Comparison of ENCODE assay signal across 9 mouse cellular contexts in the genomic region with DNA sequence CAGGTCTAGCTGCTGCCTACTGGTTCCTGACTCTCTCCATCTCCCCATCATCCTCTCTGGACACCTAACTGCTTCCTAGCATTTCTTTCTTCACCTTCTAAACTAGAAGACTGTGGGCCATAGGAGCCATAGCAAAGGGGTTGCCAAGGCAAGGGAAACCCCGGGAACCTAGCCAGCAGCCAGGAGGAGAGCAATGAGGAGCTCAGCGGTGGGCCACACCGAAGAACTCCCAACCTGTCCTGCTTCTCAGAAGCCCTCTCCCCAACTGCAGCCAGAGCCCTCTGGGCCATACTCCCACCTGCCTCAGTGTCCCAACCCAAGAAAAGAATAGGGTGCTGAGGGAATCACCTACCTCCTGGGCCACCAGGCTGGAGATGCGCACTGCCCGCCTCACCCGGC. TPM values are rescaled to one million over a fixed set of nuclear protein-coding genes. Genes with fewer than 3 reads are reported as not detected.
A peak's percentile ranks its signal among the peaks of the same experiment; 100 is the strongest.
DNase-seq lines count a peak whose midpoint lies in the region; ATAC-seq and TF ChIP-seq lines count a peak whose summit lies in the region.
"Had no signal": no experiment of that assay in that cellular context is flagged by ENCODE, and none has a peak within 500 bp of the region (broad histone marks: within the 10 kb centered on the region; RNA-seq: fewer than 3 reads in every experiment).

No protein-coding gene starts in this region.

- TF ChIP-seq EP300 in heart, postnatal 0 days (IDR thresholded peaks at IDR 0.05; ENCODE audit: low read depth), result no peak
- TF ChIP-seq EP300 in liver, postnatal 0 days (IDR thresholded peaks at IDR 0.05; ENCODE audit: low read depth), result no peak

- H3K4me2 ChIP-seq in heart, postnatal 0 days (ENCODE audit: low read depth, low read length), result peak overlapping the region; percentile 61
- peak overlapping the region; percentile 48 for H3K4me2 ChIP-seq in liver, postnatal 0 days (ENCODE audit: low read depth, low read length)

- DNase-seq in cerebellum, adult 11 months, result peak; percentile 48
- DNase-seq in cerebellum, adult 18-20 months, result peak; percentile 47 to 58
- DNase-seq in heart, postnatal 0 days (ENCODE audit: low spot score), result no peak
- DNase-seq in liver, postnatal 0 days, result no peak
- no peak for DNase-seq in gastrocnemius, postnatal 25 days
- DNase-seq in kidney, postnatal 14 days, result no peak

- TF ChIP-seq CTCF in heart, postnatal 0 days (IDR thresholded peaks at IDR 0.05; ENCODE audit: low read depth), result no peak
- no peak for TF ChIP-seq CTCF in liver, postnatal 0 days (IDR thresholded peaks at IDR 0.05; ENCODE audit: low read depth)

- peaks cover 49% of the 10 kb centered on the region for H3K36me3 ChIP-seq in heart, postnatal 0 days (replicated peaks; ENCODE audit: control insufficient read depth, insufficient read depth, low read length)
- no peaks in the 10 kb centered on the region for H3K36me3 ChIP-seq in liver, postnatal 0 days (replicated peaks; ENCODE audit: insufficient read depth, low read length)

- H3K27me3 ChIP-seq in heart, postnatal 0 days (ENCODE audit: control insufficient read depth, insufficient read depth, low read length), result no peaks in the 10 kb centered on the region
- peaks cover 7% of the 10 kb centered on the region for H3K27me3 ChIP-seq in liver, postnatal 0 days (ENCODE audit: insufficient read depth, low read length)

- 59% methylated on average over 6 of the region's 6 CpGs for WGBS in heart, postnatal 0 days
- 86% methylated on average over 6 of the region's 6 CpGs for WGBS in liver, postnatal 0 days (ENCODE audit: insufficient replicate concordance)

- peak overlapping the region; percentile 64 for H3K9ac ChIP-seq in heart, postnatal 0 days (replicated peaks; ENCODE audit: low read depth, low read length)
- no peak overlapping the region for H3K9ac ChIP-seq in liver, postnatal 0 days (replicated peaks)

- H3K9me3 ChIP-seq in heart, postnatal 0 days (replicated peaks; ENCODE audit: control insufficient read depth, low read length), result no peaks in the 10 kb centered on the region
- H3K9me3 ChIP-seq in liver, postnatal 0 days (ENCODE audit: low read length), result no peaks in the 10 kb centered on the region

- no peak for ATAC-seq in cerebellum, adult (ENCODE audit: insufficient number of reproducible peaks, low FRiP score, low TSS enrichment)
- ATAC-seq in heart, postnatal 0 days (ENCODE audit: insufficient read depth, low read depth), result no peak
- no peak for ATAC-seq in liver, postnatal 0 days
- ATAC-seq in granulocyte monocyte progenitor cell, adult 5-6 weeks (replicated peaks; ENCODE audit: poor library complexity, severe bottlenecking), result no peak

- peak overlapping the region; percentile 35 for H3K4me3 ChIP-seq in heart, postnatal 0 days (ENCODE audit: low read depth, low read length)
- H3K4me3 ChIP-seq in liver, postnatal 0 days (ENCODE audit: low read depth, low read length), result no peak overlapping the region

- H3K4me1 ChIP-seq in heart, postnatal 0 days (ENCODE audit: control insufficient read depth, insufficient read depth), result peaks cover 34% of the 10 kb centered on the region
- H3K4me1 ChIP-seq in liver, postnatal 0 days (ENCODE audit: insufficient read depth), result peaks cover 4% of the 10 kb centered on the region

- peak overlapping the region; percentile 87 for H3K27ac ChIP-seq in heart, postnatal 0 days (ENCODE audit: low read depth)
- no peak overlapping the region for H3K27ac ChIP-seq in liver, postnatal 0 days (ENCODE audit: low read depth)

RNA-seq across cellular contexts. Expression of a gene that starts 22.6 kb away (rescaled TPM):
- 86.1 and 120 TPM in 2 replicates for total RNA-seq in heart, postnatal 0 days (2014; rRNA removed; ENCODE audit: low replicate concordance)
- 29.4 and 32.1 TPM in 2 replicates for polyA plus RNA-seq in heart, postnatal 0 days (2015; fragmentation: Nextera tagmentation; extraction: Ambion mirVana)
- 0.05 and 0.08 TPM in 2 replicates for polyA plus RNA-seq in liver, postnatal 0 days (2015; fragmentation: Nextera tagmentation; extraction: Ambion mirVana)
- not detected in 2 replicates for total RNA-seq in granulocyte monocyte progenitor cell, adult 5-6 weeks (2014; fragmentation: Nextera tagmentation)
- not detected in 2 replicates for total RNA-seq in granulocyte monocyte progenitor cell, adult 5-6 weeks (2017)
- total RNA-seq in gastrocnemius, postnatal 25 days (2021), result 1 to 10 TPM; 2.1 to 3.7 TPM
- total RNA-seq: megakaryocyte, adult 5-6 weeks had no signal

RNA-seq across cellular contexts. Expression of a gene that starts 35.8 kb away (rescaled TPM):
- total RNA-seq in heart, postnatal 0 days (2014; rRNA removed; ENCODE audit: low replicate concordance), result 50.9 and 52.1 TPM in 2 replicates
- 21.1 and 25.6 TPM in 2 replicates for polyA plus RNA-seq in heart, postnatal 0 days (2015; fragmentation: Nextera tagmentation; extraction: Ambion mirVana)
- polyA plus RNA-seq in liver, postnatal 0 days (2015; fragmentation: Nextera tagmentation; extraction: Ambion mirVana), result 1.7 and 1.8 TPM in 2 replicates
- total RNA-seq in granulocyte monocyte progenitor cell, adult 5-6 weeks (2014; fragmentation: Nextera tagmentation), result 0.56 TPM in 1 of 2 replicates, not detected in the other
- not detected in 2 replicates for total RNA-seq in granulocyte monocyte progenitor cell, adult 5-6 weeks (2017)
- 1 to 10 TPM; 5.6 to 7.7 TPM for total RNA-seq in gastrocnemius, postnatal 25 days (2021)

Comparison
In these comparisons a context has a peak if more than half of its experiments do, and no peak if none do; other contexts are left out.
1. DNase-seq: peak in cerebellum, adult 11 months (single experiment) and cerebellum, adult 18-20 months (2 of 2); none in heart, postnatal 0 days (single experiment), liver, postnatal 0 days (single experiment), gastrocnemius, postnatal 25 days (single experiment) and kidney, postnatal 14 days (single experiment).
2. RNA of a gene that starts 22.6 kb away (total RNA-seq): 86.1 to 120 TPM in heart, postnatal 0 days; 2.1 to 3.7 TPM in gastrocnemius, postnatal 25 days and not detected in granulocyte monocyte progenitor cell, adult 5-6 weeks; every median in the first group is over 10 times any median in the second.
3. RNA of a gene that starts 35.8 kb away (total RNA-seq): 50.9 to 52.1 TPM in heart, postnatal 0 days and 5.6 to 7.7 TPM in gastrocnemius, postnatal 25 days; 0.56 TPM in granulocyte monocyte progenitor cell, adult 5-6 weeks; every median in the first group is over 4 times any median in the second.